Mouse (Mus musculus): ENCODE measurements at regions not wholly inside any gene's neighbourhood (a gene's known extent, or its start where the extent isn't known, plus 50 kb on each side); places are given as distances from the start of the nearest gene placed in this dataset.

GRCm38 (mm10) chr2:170245637-170246341 is 97.9 kb upstream of the Zfp217 start:
- Histone ChIP-seq H3K4me1 (ENCODE audit: control insufficient read depth, insufficient read depth, low read length) (peaks cover 20% of the 10 kb centered on the region), H3K4me3 (ENCODE audit: insufficient read depth, low read length) (no peak overlapping the region), H3K27ac (ENCODE audit: insufficient read depth, low read depth, low read length) (no peak overlapping the region)
- no peak for TF ChIP-seq POLR2A (IDR thresholded peaks at IDR 0.05; ENCODE audit: borderline replicate concordance, low read depth, low read length)
- no peak for TF ChIP-seq CTCF (IDR thresholded peaks at IDR 0.05; ENCODE audit: low read depth, low read length)

GRCm38 (mm10) chr2:170244108-170244507 is 96.2 kb upstream of the Zfp217 start:
- Histone ChIP-seq H3K4me3 (ENCODE audit: insufficient read depth, low read length) (no peak overlapping the region), H3K27ac (ENCODE audit: insufficient read depth, low read depth, low read length) (no peak overlapping the region), H3K4me1 (ENCODE audit: control insufficient read depth, insufficient read depth, low read length) (peaks cover 33% of the 10 kb centered on the region)
- TF ChIP-seq CTCF (IDR thresholded peaks at IDR 0.05; ENCODE audit: low read depth, low read length), result no peak
- TF ChIP-seq POLR2A (IDR thresholded peaks at IDR 0.05; ENCODE audit: borderline replicate concordance, low read depth, low read length), result no peak

GRCm38 (mm10) chr2:170237959-170238358 is 90.1 kb upstream of the Zfp217 start:
- Histone ChIP-seq H3K4me1 (ENCODE audit: control insufficient read depth, insufficient read depth, low read length) (peaks cover 24% of the 10 kb centered on the region), H3K27ac (ENCODE audit: insufficient read depth, low read depth, low read length) (no peak overlapping the region)

GRCm38 (mm10) chr2:170233426-170233825 is 85.5 kb upstream of the Zfp217 start:
- TF ChIP-seq CTCF (IDR thresholded peaks at IDR 0.05; ENCODE audit: low read depth, low read length) (no peak), POLR2A (IDR thresholded peaks at IDR 0.05; ENCODE audit: borderline replicate concordance, low read depth, low read length) (no peak)
- peaks cover 3% of the 10 kb centered on the region; the same call in 1 of the 2 replicates for H3K4me1 ChIP-seq (ENCODE audit: control insufficient read depth, insufficient read depth, low read length)
- no peak overlapping the region for H3K27ac ChIP-seq (ENCODE audit: insufficient read depth, low read depth, low read length)
- no peak overlapping the region for H3K4me3 ChIP-seq (ENCODE audit: insufficient read depth, low read length)

More at GRCm38 (mm10) chr2:170237959-170238358, 90.1 kb upstream of the Zfp217 start:
- 0 out of 2 replicates have a peak, but pooled peaks have one; percentile 11 for TF ChIP-seq CTCF (IDR thresholded peaks at IDR 0.05; ENCODE audit: low read depth, low read length)
- TF ChIP-seq POLR2A (IDR thresholded peaks at IDR 0.05; ENCODE audit: borderline replicate concordance, low read depth, low read length), result no peak
- no peak overlapping the region for H3K4me3 ChIP-seq (ENCODE audit: insufficient read depth, low read length)

GRCm38 (mm10) chr2:170229461-170230080 is 81.7 kb upstream of the Zfp217 start:
- peaks cover 3% of the 10 kb centered on the region; the same call in 1 of the 2 replicates for H3K4me1 ChIP-seq (ENCODE audit: control insufficient read depth, insufficient read depth, low read length)
- no peak overlapping the region for H3K27ac ChIP-seq (ENCODE audit: insufficient read depth, low read depth, low read length)
- TF ChIP-seq POLR2A (IDR thresholded peaks at IDR 0.05; ENCODE audit: borderline replicate concordance, low read depth, low read length) (no peak), CTCF (IDR thresholded peaks at IDR 0.05; ENCODE audit: low read depth, low read length) (no peak)
- no peak overlapping the region for H3K4me3 ChIP-seq (ENCODE audit: insufficient read depth, low read length)

- Histone ChIP-seq H3K27ac (ENCODE audit: insufficient read depth, low read depth, low read length) (no peak overlapping the region), H3K4me1 (ENCODE audit: control insufficient read depth, insufficient read depth, low read length) (peaks cover 8% of the 10 kb centered on the region)
- TF ChIP-seq POLR2A (IDR thresholded peaks at IDR 0.05; ENCODE audit: borderline replicate concordance, low read depth, low read length) (no peak), CTCF (IDR thresholded peaks at IDR 0.05; ENCODE audit: low read depth, low read length) (no peak)
These were observed 80.6 kb upstream of the Zfp217 start for GRCm38 (mm10) chr2:170228318-170228994.

GRCm38 (mm10) chr2:170223872-170224271 is 76.0 kb upstream of the Zfp217 start:
- Histone ChIP-seq H3K4me3 (ENCODE audit: insufficient read depth, low read length) (no peak overlapping the region), H3K4me1 (ENCODE audit: control insufficient read depth, insufficient read depth, low read length) (peaks cover 36% of the 10 kb centered on the region), H3K27ac (ENCODE audit: insufficient read depth, low read depth, low read length) (no peak overlapping the region)
- TF ChIP-seq CTCF (IDR thresholded peaks at IDR 0.05; ENCODE audit: low read depth, low read length) (no peak), POLR2A (IDR thresholded peaks at IDR 0.05; ENCODE audit: borderline replicate concordance, low read depth, low read length) (no peak)

More at GRCm38 (mm10) chr2:170228318-170228994, 80.6 kb upstream of the Zfp217 start:
- H3K4me3 ChIP-seq (ENCODE audit: insufficient read depth, low read length), result no peak overlapping the region

GRCm38 (mm10) chr2:170222819-170223218 is 74.9 kb upstream of the Zfp217 start:
- Histone ChIP-seq H3K4me3 (ENCODE audit: insufficient read depth, low read length) (no peak overlapping the region), H3K27ac (ENCODE audit: insufficient read depth, low read depth, low read length) (no peak overlapping the region), H3K4me1 (ENCODE audit: control insufficient read depth, insufficient read depth, low read length) (peaks cover 43% of the 10 kb centered on the region)
- TF ChIP-seq POLR2A (IDR thresholded peaks at IDR 0.05; ENCODE audit: borderline replicate concordance, low read depth, low read length) (no peak), CTCF (IDR thresholded peaks at IDR 0.05; ENCODE audit: low read depth, low read length) (no peak)

GRCm38 (mm10) chr2:170221994-170222535 is 74.2 kb upstream of the Zfp217 start:
- no peak overlapping the region for H3K27ac ChIP-seq (ENCODE audit: insufficient read depth, low read depth, low read length)
- H3K4me3 ChIP-seq (ENCODE audit: insufficient read depth, low read length), result no peak overlapping the region
- TF ChIP-seq CTCF (IDR thresholded peaks at IDR 0.05; ENCODE audit: low read depth, low read length), result no peak
- no peak for TF ChIP-seq POLR2A (IDR thresholded peaks at IDR 0.05; ENCODE audit: borderline replicate concordance, low read depth, low read length)
- peaks cover 51% of the 10 kb centered on the region for H3K4me1 ChIP-seq (ENCODE audit: control insufficient read depth, insufficient read depth, low read length)

Data from bone marrow macrophage, adult 2 months (primary cell).